Mouse (Mus musculus): ENCODE results near the gene Fbxw5.

DNA sequence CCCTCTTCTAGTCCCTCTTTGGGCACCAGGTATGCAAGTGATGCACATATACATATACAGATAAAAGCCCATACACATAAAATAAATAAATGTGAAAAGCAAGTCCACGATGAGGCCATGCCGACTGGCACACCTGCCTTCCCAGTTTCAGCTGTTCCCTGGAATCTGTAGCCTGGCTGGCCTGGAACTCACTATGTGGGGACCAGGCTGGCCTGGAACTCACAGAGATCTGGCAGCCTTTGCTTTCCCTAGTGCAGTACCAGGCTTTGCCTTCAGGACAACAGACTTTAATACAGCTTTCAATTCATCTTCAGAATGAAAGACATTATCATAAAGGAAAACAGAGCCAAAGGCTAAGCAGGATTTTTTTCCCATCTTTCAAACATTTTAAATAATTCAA lies 33.2 kb downstream of the Fbxw5 start:
- TF ChIP-seq CTCF (IDR thresholded peaks at IDR 0.05; ENCODE audit: control insufficient read depth, insufficient read depth, insufficient read length): no peak
- TF ChIP-seq USF1 (IDR thresholded peaks at IDR 0.05; ENCODE audit: low read depth): no peak
- TF ChIP-seq MAX (IDR thresholded peaks at IDR 0.05): no peak

Measured in C2C12 (cell line).